Mouse (Mus musculus): ENCODE results near the gene Palm3. TPM values are rescaled to one million over a fixed set of nuclear protein-coding genes. Genes with fewer than 3 reads are reported as not detected.

The Palm3 gene
- polyA plus RNA-seq, 1 experiment from 2014 or later = 9.4 TPM

- no peak for ATAC-seq
- H3K36me3 ChIP-seq = 0 out of 2 replicates have a peak, but pooled peaks cover 5% of the 10 kb centered on the region
- 79% methylated on average over 2 of the region's 2 CpGs for WGBS
- peaks cover 35% of the 10 kb centered on the region for H3K4me1 ChIP-seq (replicated peaks)
- no peak overlapping the region for H3K4me2 ChIP-seq (replicated peaks)
- no peak overlapping the region for H3K4me3 ChIP-seq (replicated peaks)
- no peaks in the 10 kb centered on the region for H3K27me3 ChIP-seq (replicated peaks)
- no peak overlapping the region for H3K9ac ChIP-seq
- H3K27ac ChIP-seq = no peak overlapping the region
- no peaks in the 10 kb centered on the region for H3K9me3 ChIP-seq
These were observed 49.4 kb downstream of the Palm3 start for GRCm38 (mm10) chr8:84070667-84071066.

- WGBS = 66% methylated on average over 3 of the region's 3 CpGs
- Histone ChIP-seq H3K4me2 (replicated peaks) (no peak overlapping the region), H3K36me3 (0 out of 2 replicates have a peak, but pooled peaks cover 5% of the 10 kb centered on the region), H3K9me3 (no peaks in the 10 kb centered on the region), H3K9ac (no peak overlapping the region), H3K27ac (no peak overlapping the region), H3K4me3 (replicated peaks) (no peak overlapping the region), H3K27me3 (replicated peaks) (no peaks in the 10 kb centered on the region), H3K4me1 (replicated peaks) (peaks cover 35% of the 10 kb centered on the region)
- no peak for ATAC-seq
These were observed 50.6 kb downstream of the Palm3 start for GRCm38 (mm10) chr8:84071921-84072320.

GRCm38 (mm10) chr8:84072321-84072720 lies 51.0 kb downstream of the Palm3 start:
- no peaks in the 10 kb centered on the region for H3K27me3 ChIP-seq (replicated peaks)
- H3K9me3 ChIP-seq = no peaks in the 10 kb centered on the region
- 89% methylated on average over 10 of the region's 10 CpGs for WGBS
- H3K36me3 ChIP-seq = 0 out of 2 replicates have a peak, but pooled peaks cover 5% of the 10 kb centered on the region
- H3K9ac ChIP-seq = no peak overlapping the region
- no peak overlapping the region for H3K4me3 ChIP-seq (replicated peaks)
- H3K4me1 ChIP-seq (replicated peaks) = peaks cover 35% of the 10 kb centered on the region
- ATAC-seq = no peak
- no peak overlapping the region for H3K27ac ChIP-seq
- H3K4me2 ChIP-seq (replicated peaks) = no peak overlapping the region

GRCm38 (mm10) chr8:84073230-84073976 lies 52.1 kb downstream of the Palm3 start:
- no peaks in the 10 kb centered on the region for H3K27me3 ChIP-seq (replicated peaks)
- H3K36me3 ChIP-seq = 0 out of 2 replicates have a peak, but pooled peaks cover 5% of the 10 kb centered on the region
- H3K4me1 ChIP-seq (replicated peaks) = peaks cover 25% of the 10 kb centered on the region
- no peak overlapping the region for H3K4me3 ChIP-seq (replicated peaks)
- ATAC-seq = no peak
- no peak overlapping the region for H3K9ac ChIP-seq
- no peak overlapping the region for H3K4me2 ChIP-seq (replicated peaks)
- WGBS = 55% methylated on average over 10 of the region's 10 CpGs
- no peaks in the 10 kb centered on the region for H3K9me3 ChIP-seq
- no peak overlapping the region for H3K27ac ChIP-seq

- WGBS = 85% methylated on average over 1 of the region's 1 CpGs
- no peak overlapping the region for H3K27ac ChIP-seq
- no peak overlapping the region for H3K4me3 ChIP-seq (replicated peaks)
- no peak overlapping the region for H3K4me2 ChIP-seq (replicated peaks)
- peaks cover 8% of the 10 kb centered on the region for H3K4me1 ChIP-seq (replicated peaks)
- no peaks in the 10 kb centered on the region for H3K27me3 ChIP-seq (replicated peaks)
- H3K36me3 ChIP-seq = peaks cover 18% of the 10 kb centered on the region; the same call in 1 of the 2 replicates
- no peak overlapping the region for H3K9ac ChIP-seq
- ATAC-seq = no peak
- no peaks in the 10 kb centered on the region for H3K9me3 ChIP-seq
These were observed 55.1 kb downstream of the Palm3 start for GRCm38 (mm10) chr8:84076412-84076811.

- WGBS = 89% methylated on average over 3 of the region's 3 CpGs
- H3K36me3 ChIP-seq = peaks cover 19% of the 10 kb centered on the region; the same call in 1 of the 2 replicates
- H3K4me3 ChIP-seq (replicated peaks) = no peak overlapping the region
- H3K4me1 ChIP-seq (replicated peaks) = peaks cover 6% of the 10 kb centered on the region
- no peaks in the 10 kb centered on the region for H3K27me3 ChIP-seq (replicated peaks)
- no peak overlapping the region for H3K27ac ChIP-seq
- no peak overlapping the region for H3K4me2 ChIP-seq (replicated peaks)
- ATAC-seq = no peak
- H3K9me3 ChIP-seq = no peaks in the 10 kb centered on the region
- no peak overlapping the region for H3K9ac ChIP-seq
These were observed 55.6 kb downstream of the Palm3 start for GRCm38 (mm10) chr8:84076849-84077248.

- no peak for ATAC-seq
- WGBS = 71% methylated on average over 5 of the region's 5 CpGs
- Histone ChIP-seq H3K27me3 (replicated peaks) (no peaks in the 10 kb centered on the region), H3K4me1 (replicated peaks) (no peaks in the 10 kb centered on the region), H3K9me3 (no peaks in the 10 kb centered on the region), H3K9ac (no peak overlapping the region), H3K36me3 (peaks cover 30% of the 10 kb centered on the region; the same call in 1 of the 2 replicates), H3K27ac (no peak overlapping the region), H3K4me2 (replicated peaks) (no peak overlapping the region), H3K4me3 (replicated peaks) (no peak overlapping the region)
These were observed 57.9 kb downstream of the Palm3 start for GRCm38 (mm10) chr8:84079206-84079605.

MicroRNA genes within 50 kb of the gene (microRNA counts, 519-probe panel; counts per million panel counts)
- 97.1 counts per million, percentile 29 among the panel's probes with 10 or more counts for microRNA mmu-miR-1199

Other genes starting within 250 kb of the Palm3 start
- gene Adgrl1, start 121.4 kb upstream of the Palm3 start, polyA plus RNA-seq (2015; fragmentation: Nextera tagmentation; extraction: Ambion mirVana) = 11.0 and 13.4 TPM in 2 replicates
- 0.44 and 0.47 TPM in 2 replicates for gene Gm10644, start 66.3 kb upstream of the Palm3 start, polyA plus RNA-seq (2015; fragmentation: Nextera tagmentation; extraction: Ambion mirVana)
- 57.8 and 60.9 TPM in 2 replicates for gene Asf1b, start 66.0 kb upstream of the Palm3 start, polyA plus RNA-seq (2015; fragmentation: Nextera tagmentation; extraction: Ambion mirVana)
- gene Prkaca, start 48.5 kb upstream of the Palm3 start, polyA plus RNA-seq (2015; fragmentation: Nextera tagmentation; extraction: Ambion mirVana) = 115 and 121 TPM in 2 replicates
- gene Samd1, start 23.8 kb upstream of the Palm3 start, polyA plus RNA-seq (2015; fragmentation: Nextera tagmentation; extraction: Ambion mirVana) = 8.4 and 8.7 TPM in 2 replicates
- gene 1700067K01Rik, start 20.0 kb upstream of the Palm3 start, polyA plus RNA-seq (2015; fragmentation: Nextera tagmentation; extraction: Ambion mirVana) = 0.86 and 0.87 TPM in 2 replicates
- gene 2210011C24Rik, start 9.3 kb upstream of the Palm3 start, polyA plus RNA-seq (2015; fragmentation: Nextera tagmentation; extraction: Ambion mirVana) = 1.5 and 1.6 TPM in 2 replicates
- 1.3 and 1.5 TPM in 2 replicates for gene Il27ra, start 21.1 kb downstream of the Palm3 start, polyA plus RNA-seq (2015; fragmentation: Nextera tagmentation; extraction: Ambion mirVana)
- 0.28 and 0.31 TPM in 2 replicates for gene Rln3, start 23.5 kb downstream of the Palm3 start, polyA plus RNA-seq (2015; fragmentation: Nextera tagmentation; extraction: Ambion mirVana)
- gene Gm10643, start 43.7 kb downstream of the Palm3 start, polyA plus RNA-seq (2015; fragmentation: Nextera tagmentation; extraction: Ambion mirVana) = 0.92 and 1.3 TPM in 2 replicates
- gene Rfx1, start 45.4 kb downstream of the Palm3 start, polyA plus RNA-seq (2015; fragmentation: Nextera tagmentation; extraction: Ambion mirVana) = 7.3 and 7.9 TPM in 2 replicates
- 8.4 and 9.9 TPM in 2 replicates for gene Dcaf15, start 83.3 kb downstream of the Palm3 start, polyA plus RNA-seq (2015; fragmentation: Nextera tagmentation; extraction: Ambion mirVana)
- gene Podnl1, start 104.5 kb downstream of the Palm3 start, polyA plus RNA-seq (2015; fragmentation: Nextera tagmentation; extraction: Ambion mirVana) = 0.33 and 0.62 TPM in 2 replicates
- gene Cc2d1a, start 126.5 kb downstream of the Palm3 start, polyA plus RNA-seq (2015; fragmentation: Nextera tagmentation; extraction: Ambion mirVana) = 20.7 and 21.7 TPM in 2 replicates
- gene 4930432K21Rik, start 126.6 kb downstream of the Palm3 start, polyA plus RNA-seq (2015; fragmentation: Nextera tagmentation; extraction: Ambion mirVana) = 0.65 and 0.93 TPM in 2 replicates
- gene Nanos3, start 163.7 kb downstream of the Palm3 start, polyA plus RNA-seq (2015; fragmentation: Nextera tagmentation; extraction: Ambion mirVana) = 2.5 and 2.9 TPM in 2 replicates
- gene Zswim4, start 215.6 kb downstream of the Palm3 start, polyA plus RNA-seq (2015; fragmentation: Nextera tagmentation; extraction: Ambion mirVana) = 9.0 TPM in 2 replicates
- gene D8Ertd738e, start 228.2 kb downstream of the Palm3 start, polyA plus RNA-seq (2015; fragmentation: Nextera tagmentation; extraction: Ambion mirVana) = 292 and 312 TPM in 2 replicates
- gene Mri1, start 235.9 kb downstream of the Palm3 start, polyA plus RNA-seq (2015; fragmentation: Nextera tagmentation; extraction: Ambion mirVana) = 72.4 and 77.5 TPM in 2 replicates
- 14.3 and 16.8 TPM in 2 replicates for gene Ccdc130, start 248.9 kb downstream of the Palm3 start, polyA plus RNA-seq (2015; fragmentation: Nextera tagmentation; extraction: Ambion mirVana)

Measured in intestine, embryonic 15.5 days (tissue).